Mouse (Mus musculus) embryonic fibroblast, embryonic 13.5 days (primary cell): ENCODE measurements at regions not wholly inside any gene's neighbourhood (a gene's known extent, or its start where the extent isn't known, plus 50 kb on each side); places are given as distances from the start of the nearest gene placed in this dataset.

ENCODE experiments used
- CTCF ChIP-seq: IDR thresholded peaks from 2 replicates; pipeline ENCODE4 v1.5.1; 2011; ENCODE audit warnings: mild to moderate bottlenecking, control low read depth, low read length, moderate library complexity, borderline replicate concordance; ENCODE audit not compliant: insufficient read depth
- POLR2A ChIP-seq: IDR thresholded peaks from 2 replicates; pipeline ENCODE4 v1.6.1; 2011; ENCODE audit warnings: low read depth, mild to moderate bottlenecking, control low read depth, low read length, moderate library complexity

DNA sequence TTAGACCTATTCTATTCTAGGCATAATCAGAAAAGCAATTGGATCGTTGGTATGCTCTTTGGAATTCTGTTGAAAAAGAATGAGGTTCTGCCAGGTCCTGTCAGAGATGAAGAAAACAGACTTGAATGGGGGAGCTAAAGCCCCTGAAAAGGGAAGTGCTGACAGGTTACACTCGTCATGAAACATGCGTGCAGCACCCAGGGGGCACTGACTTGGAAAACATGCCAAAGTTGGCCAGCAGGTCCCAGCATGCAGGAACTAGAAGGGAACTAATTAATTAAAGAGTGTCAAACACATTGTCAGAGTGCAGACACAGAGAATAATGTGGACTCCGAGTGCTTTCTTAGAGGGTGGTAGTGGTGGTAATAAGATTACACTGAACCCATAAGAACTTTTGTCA is 346.2 kb upstream of the Smarca2 start:
- TF ChIP-seq CTCF (no peak), POLR2A (no peak)
